Mouse (Mus musculus) T-cell, adult 2 months (primary cell): ENCODE data around the gene Olfr465-ps1.
A peak's percentile ranks its signal among the peaks of the same experiment; 100 is the strongest.

Source experiments
- DNase-seq: peaks from one replicate; pipeline ENCODE4 v3.0.0; 2022; ENCODE audit warnings: low spot score

Olfr465-ps1 gene

DNA sequence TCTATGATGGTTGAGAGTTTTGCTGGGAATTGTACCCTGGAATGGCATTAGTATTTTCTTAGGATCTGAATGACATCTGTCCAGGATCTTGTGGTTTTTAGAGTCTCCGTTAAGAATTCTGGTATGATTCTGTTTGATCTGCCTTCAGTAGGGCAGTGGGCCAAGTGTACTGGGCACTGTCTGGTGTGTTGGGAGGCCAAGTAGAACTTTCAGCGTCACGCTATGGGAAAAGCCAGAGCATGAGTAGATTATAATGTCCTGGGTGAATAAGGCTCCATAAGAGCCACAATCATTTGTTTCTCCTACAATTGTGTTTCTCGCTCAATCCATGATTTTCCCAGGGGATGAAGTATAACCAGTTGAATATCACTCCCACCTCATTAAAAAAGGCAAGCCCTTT, at the start of gene Olfr465-ps1:
Olfr465-ps1 (plus strand) TSS at position 301 of the 400 bp plus-strand sequence.
- no peak for DNase-seq

- DNase-seq, result no peak
These were observed 42.0 kb upstream of the Olfr465-ps1 start for GRCm38 (mm10) chr13:65095923-65096322.

- DNase-seq, result no peak
These were observed 40.9 kb upstream of the Olfr465-ps1 start for GRCm38 (mm10) chr13:65097018-65097417.

DNA sequence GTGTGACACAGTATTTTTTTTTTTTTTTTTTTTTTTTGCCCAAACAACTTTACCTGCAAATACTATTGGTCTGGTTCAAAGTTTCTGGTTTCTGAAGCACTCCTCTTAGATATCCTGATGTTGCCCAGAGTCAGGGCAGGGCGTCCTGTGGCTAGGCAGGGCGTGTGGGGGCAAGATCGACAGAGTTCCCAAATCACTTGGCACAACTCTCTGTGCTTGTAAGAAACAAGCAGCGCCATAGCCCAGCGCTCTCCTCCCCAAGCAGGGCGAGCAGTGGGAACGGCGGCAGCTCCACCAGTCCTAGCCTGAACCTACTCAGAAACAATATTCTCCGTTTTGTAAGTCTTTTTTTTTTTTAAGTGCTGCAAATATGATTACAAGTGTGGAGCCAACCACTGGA, 37.2 kb upstream of the Olfr465-ps1 start:
- DNase-seq, result no peak

DNA sequence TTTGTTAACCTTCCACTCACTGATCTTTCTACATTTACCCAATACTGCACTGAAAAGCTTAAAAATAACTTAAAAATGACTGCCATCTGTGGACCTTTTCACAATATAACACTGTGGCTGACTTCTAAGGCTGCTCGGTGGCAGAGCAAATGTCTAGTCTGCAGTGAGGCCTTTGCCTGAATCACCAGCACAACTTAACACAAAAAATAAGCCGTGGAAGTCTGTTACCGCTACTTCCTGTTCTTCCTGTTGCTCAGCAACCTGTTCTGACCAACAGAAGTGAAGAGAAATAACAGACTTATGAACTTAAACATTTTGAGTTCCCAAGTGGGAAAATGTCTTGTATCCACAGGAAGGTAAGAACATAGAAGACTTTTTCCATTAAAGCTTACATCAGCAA, 36.7 kb upstream of the Olfr465-ps1 start:
- DNase-seq, result peak; percentile 30

DNA sequence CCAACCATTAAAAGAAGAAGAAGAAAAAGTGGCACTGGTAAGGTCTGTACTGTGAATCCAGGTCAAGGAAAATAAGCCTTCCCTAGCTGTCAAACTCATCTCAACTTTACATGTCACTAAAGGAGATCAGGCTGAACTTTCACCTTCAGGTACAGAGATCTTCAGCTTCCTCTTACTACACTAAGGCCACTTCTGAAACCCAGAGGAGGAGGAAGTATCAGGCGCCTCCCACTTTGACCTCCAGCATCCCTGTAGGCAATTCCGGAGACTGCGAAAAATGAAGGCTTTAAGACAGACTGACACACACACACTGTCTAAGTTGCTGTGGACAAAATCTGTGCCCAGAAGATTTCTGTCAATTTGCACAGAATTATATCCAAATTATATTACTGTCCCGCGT, 25.9 kb upstream of the Olfr465-ps1 start:
- DNase-seq, result peak; percentile 19

DNA sequence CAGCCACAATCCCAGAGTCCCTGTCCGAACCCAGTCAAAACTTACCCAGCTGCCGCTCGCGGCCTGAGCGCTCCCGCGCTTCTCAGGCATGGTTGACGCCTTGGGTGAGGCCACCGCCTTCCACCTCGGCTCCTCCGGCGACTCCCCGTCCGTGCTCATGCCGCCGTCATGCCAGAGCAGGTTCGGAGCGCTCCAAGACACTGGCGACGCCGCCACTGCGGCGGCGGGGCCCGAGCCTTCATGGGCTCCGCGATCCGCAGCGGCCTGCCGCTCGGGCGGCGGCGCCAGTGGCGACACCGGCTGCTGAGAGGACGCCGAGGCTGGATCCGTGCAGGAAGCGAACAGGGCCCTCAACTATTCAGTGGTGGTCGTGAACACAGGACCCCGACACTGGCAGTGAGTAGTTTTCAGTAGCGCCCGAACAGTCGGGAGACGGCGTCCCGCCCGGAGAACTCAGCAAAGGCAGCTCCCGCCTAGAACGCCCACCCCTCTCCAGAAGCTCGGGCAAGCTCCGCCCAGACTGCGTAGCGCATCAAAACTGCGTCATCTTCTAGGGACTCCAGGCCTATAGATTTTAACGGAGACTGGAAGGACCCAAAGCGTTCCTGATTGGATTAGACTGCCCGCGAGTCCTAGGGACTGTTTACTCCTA, 25.3 kb upstream of the Olfr465-ps1 start, which contains the start of gene Mfsd14b:
Mfsd14b (minus strand) TSS at position 517 of the 652 bp plus-strand sequence.
- peak; percentile 89 for DNase-seq

DNA sequence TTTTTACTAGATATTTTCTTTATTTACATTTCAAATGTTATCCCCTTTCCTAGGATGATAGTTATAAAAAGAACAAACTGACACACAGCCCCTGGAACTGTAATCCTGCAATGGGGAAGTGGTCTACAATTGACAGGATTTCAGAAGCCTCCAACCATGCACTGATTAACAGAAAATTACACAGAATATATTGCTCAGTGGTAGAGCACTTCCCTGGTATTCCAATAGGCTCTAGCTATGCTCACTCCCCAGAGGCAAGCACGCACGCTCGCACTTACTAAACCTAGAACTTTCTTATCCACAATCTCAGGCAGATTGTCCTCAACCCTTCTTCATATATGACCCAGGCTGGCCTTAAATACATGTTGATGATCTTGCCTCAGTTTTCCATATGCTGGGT, 24.6 kb upstream of the Olfr465-ps1 start:
- DNase-seq, result no peak

GRCm38 (mm10) chr13:65120984-65121383, 16.9 kb upstream of the Olfr465-ps1 start:
- no peak for DNase-seq

- DNase-seq, result no peak
These were observed 15.8 kb upstream of the Olfr465-ps1 start for GRCm38 (mm10) chr13:65122111-65122510.

DNA sequence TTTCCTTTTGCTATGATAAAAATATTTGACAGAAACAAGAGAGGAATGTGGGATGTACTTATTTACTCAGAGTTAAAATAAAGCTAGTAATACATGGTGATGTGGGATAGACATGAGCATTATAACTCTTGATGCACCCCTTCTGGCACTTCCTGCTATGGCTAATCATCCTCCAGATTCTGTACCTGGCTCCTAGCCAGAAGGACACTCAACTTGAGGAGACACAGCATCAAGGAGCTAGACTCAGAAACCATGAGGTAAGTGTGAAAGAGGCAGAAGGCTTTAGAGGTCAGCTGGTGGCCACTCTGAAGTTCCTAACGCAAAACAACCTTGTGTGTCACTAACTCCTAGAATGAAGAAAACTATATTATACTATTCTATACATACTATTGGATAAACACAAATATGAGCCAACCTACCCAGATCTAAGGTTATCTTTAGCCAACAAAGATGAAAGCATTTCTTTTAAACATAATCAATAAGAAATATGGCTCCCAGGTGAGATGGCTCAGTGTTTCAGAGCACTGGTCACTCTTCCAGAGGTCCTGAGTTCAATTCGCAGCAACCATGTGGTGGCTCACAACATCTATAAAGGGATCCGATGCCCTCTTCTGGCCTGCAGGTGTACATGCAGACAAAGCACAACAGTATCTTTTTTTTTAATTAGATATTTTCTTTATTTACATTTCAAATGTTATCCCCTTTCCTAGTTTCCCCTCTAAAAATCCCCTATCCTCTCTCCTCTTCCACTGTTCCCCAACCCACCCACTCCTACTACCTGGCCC, 10.6 kb upstream of the Olfr465-ps1 start:
- no peak for DNase-seq

DNA sequence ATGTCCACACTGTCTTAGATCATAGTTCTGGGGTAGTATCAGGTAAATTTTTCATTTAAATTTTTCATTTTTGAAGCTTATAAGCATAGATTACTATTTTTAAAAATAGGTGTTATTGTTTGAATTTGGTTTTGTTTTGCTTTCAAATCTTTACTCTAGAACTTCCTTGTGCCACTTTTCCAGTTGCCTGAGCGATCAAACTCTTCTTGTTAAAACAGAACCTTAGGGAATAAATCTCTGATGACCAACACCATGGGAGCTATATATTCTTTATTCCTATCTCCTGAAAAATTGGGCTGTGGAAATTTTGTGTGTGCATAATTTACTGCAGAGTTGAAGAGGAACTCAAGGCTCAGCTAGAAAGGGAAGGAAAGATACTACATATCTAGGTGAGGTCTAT, 12.1 kb downstream of the Olfr465-ps1 start, which contains the start of gene Olfr466:
Olfr466 (plus strand) TSS at position 301 of the 400 bp plus-strand sequence.
- no peak for DNase-seq

GRCm38 (mm10) chr13:65174102-65174501, 36.2 kb downstream of the Olfr465-ps1 start:
- no peak for DNase-seq

DNA sequence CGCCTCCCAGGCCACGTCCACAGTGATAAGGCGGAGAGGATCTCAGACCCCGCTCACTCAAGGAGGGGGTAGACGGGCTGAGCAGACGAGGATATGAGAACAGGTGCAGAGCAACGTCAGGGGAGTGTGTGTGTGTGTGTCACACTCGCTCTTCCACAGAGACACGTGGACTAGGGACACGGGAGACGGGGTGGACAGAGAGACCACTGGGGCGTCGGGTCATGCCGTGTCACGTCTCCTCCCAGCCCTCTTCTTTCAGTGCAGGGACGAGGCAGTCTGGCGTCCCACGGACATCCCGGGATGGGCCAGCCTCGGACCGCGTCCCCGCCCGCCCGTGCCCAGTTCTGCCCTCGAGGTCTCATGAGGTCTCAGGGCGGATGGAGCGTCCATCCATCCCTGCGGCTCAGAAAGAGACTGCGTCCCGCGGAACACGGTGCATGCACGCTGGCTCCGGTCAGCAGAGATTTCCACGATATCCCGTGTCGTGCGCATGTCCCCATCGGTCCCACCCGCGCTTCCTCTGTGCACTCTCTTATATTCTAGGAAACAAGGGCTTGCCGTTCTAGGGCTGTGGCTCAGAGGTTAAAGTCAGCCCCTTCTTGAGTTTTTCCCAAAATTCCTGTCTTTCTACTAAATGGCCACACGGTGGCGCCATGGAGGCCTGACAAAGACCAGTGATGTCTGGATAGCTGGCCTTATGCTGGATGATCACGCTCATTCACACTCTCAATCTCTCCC, 38.0 kb downstream of the Olfr465-ps1 start:
- DNase-seq, result peak; percentile 28

- DNase-seq, result no peak
These were observed 38.7 kb downstream of the Olfr465-ps1 start for GRCm38 (mm10) chr13:65176472-65177091.
